Mouse (Mus musculus) embryo, embryonic 9.5 days (tissue): ENCODE results near the gene Gm10337.
A peak's percentile ranks its signal among the peaks of the same experiment; 100 is the strongest.

Source experiments
- DNase-seq: peaks from one replicate; pipeline ENCODE4 v3.0.0-alpha.2; 2017; ENCODE audit errors: extremely low spot score

Gene Gm10337

GRCm38 (mm10) chr15:102516728-102517404 is 13.3 kb downstream of the Gm10337 start, which contains the start of gene Map3k12:
Gene Map3k12 (minus strand): TSS chr15:102517064.
- peak; percentile 85 for DNase-seq

GRCm38 (mm10) chr15:102517631-102517975 is 14.1 kb downstream of the Gm10337 start:
- DNase-seq: no peak

GRCm38 (mm10) chr15:102517976-102518858 is 14.7 kb downstream of the Gm10337 start, which contains the start of gene Tarbp2:
Gene Tarbp2 (plus strand): TSS chr15:102518192.
- DNase-seq: peak; percentile 98

GRCm38 (mm10) chr15:102518859-102519201 is 15.3 kb downstream of the Gm10337 start:
- DNase-seq: no peak

GRCm38 (mm10) chr15:102519211-102520141 is 16.0 kb downstream of the Gm10337 start:
- DNase-seq: no peak

- DNase-seq: no peak
Observed at GRCm38 (mm10) chr15:102520416-102520815, 16.9 kb downstream of the Gm10337 start.

- no peak for DNase-seq
Observed at GRCm38 (mm10) chr15:102521480-102521879, 18.0 kb downstream of the Gm10337 start.

GRCm38 (mm10) chr15:102524892-102525485 is 21.5 kb downstream of the Gm10337 start, which contains the start of gene Npff:
Gene Npff (minus strand): TSS chr15:102524942.
- DNase-seq: peak; percentile 77

- no peak for DNase-seq
Observed at GRCm38 (mm10) chr15:102526111-102527002, 22.8 kb downstream of the Gm10337 start.

- DNase-seq: no peak
Observed at GRCm38 (mm10) chr15:102527936-102528335, 24.4 kb downstream of the Gm10337 start.

GRCm38 (mm10) chr15:102528396-102528795 is 24.9 kb downstream of the Gm10337 start:
- DNase-seq: no peak

- DNase-seq: no peak
Observed at GRCm38 (mm10) chr15:102530566-102530965, 27.0 kb downstream of the Gm10337 start.

- DNase-seq: no peak
Observed at GRCm38 (mm10) chr15:102531586-102531985, 28.1 kb downstream of the Gm10337 start.

- no peak for DNase-seq
Observed at GRCm38 (mm10) chr15:102532106-102532900, 28.8 kb downstream of the Gm10337 start.

- no peak for DNase-seq
Observed at GRCm38 (mm10) chr15:102533926-102534325, 30.4 kb downstream of the Gm10337 start.

GRCm38 (mm10) chr15:102544801-102545200 is 41.3 kb downstream of the Gm10337 start:
- no peak for DNase-seq

GRCm38 (mm10) chr15:102546246-102546645 is 42.7 kb downstream of the Gm10337 start:
- no peak for DNase-seq

GRCm38 (mm10) chr15:102546677-102547427 is 43.3 kb downstream of the Gm10337 start:
- no peak for DNase-seq

- DNase-seq: no peak
Observed at GRCm38 (mm10) chr15:102547478-102547877, 44.0 kb downstream of the Gm10337 start.
